Mouse (Mus musculus) megakaryocyte, embryonic 14.5 days (primary cell): ENCODE results near the gene Astn1.

Experiments used
- FLI1 ChIP-seq: IDR thresholded peaks from 2 replicates; pipeline ENCODE4 v1.6.1; 2012; ENCODE audit warnings: low read length, inconsistent platforms, mixed read lengths
- GATA1 ChIP-seq: IDR thresholded peaks from 3 replicates; pipeline ENCODE4 v1.6.1; 2012; ENCODE audit warnings: mixed read lengths, low read length, inconsistent platforms, borderline replicate concordance

- TF ChIP-seq GATA1: no peak
- TF ChIP-seq FLI1: no peak
These were observed 279.2 kb downstream of the Astn1 start for GRCm38 (mm10) chr1:158641306-158641705.
